Mouse (Mus musculus): ENCODE results near the gene Msh4. TPM values are rescaled to one million over a fixed set of nuclear protein-coding genes. Genes with fewer than 3 reads are reported as not detected.

Msh4 gene
- polyA plus RNA-seq (2014; fragmentation: Nextera tagmentation; extraction: Ambion mirVana) = 0.32 TPM in 1 of 2 replicates, not detected in the other

GRCm38 (mm10) chr3:153906136-153906871, at the start of gene Msh4:
Gene Msh4, minus strand, starts transcription at chr3:153906138.
- Histone ChIP-seq H3K27me3 (ENCODE audit: control insufficient read depth, insufficient read depth, low read length) (no peaks in the 10 kb centered on the region), H3K36me3 (replicated peaks; ENCODE audit: control insufficient read depth, insufficient read depth) (peaks cover 80% of the 10 kb centered on the region), H3K4me2 (replicated peaks) (no peak within 1 kb of the TSS), H3K4me1 (replicated peaks; ENCODE audit: control insufficient read depth, insufficient read depth, low read length) (peaks cover 11% of the 10 kb centered on the region), H3K9me3 (ENCODE audit: control insufficient read depth, low read length) (no peaks in the 10 kb centered on the region), H3K4me3 (replicated peaks; ENCODE audit: low read length) (no peak within 1 kb of the TSS), H3K27ac (no peak within 1 kb of the TSS), H3K9ac (no peak within 1 kb of the TSS)
- WGBS = 85% methylated on average over 9 of the region's 9 CpGs
- DNase-seq (ENCODE audit: low spot score) (no peak), ATAC-seq (ENCODE audit: low FRiP score) (no peak)

DNA sequence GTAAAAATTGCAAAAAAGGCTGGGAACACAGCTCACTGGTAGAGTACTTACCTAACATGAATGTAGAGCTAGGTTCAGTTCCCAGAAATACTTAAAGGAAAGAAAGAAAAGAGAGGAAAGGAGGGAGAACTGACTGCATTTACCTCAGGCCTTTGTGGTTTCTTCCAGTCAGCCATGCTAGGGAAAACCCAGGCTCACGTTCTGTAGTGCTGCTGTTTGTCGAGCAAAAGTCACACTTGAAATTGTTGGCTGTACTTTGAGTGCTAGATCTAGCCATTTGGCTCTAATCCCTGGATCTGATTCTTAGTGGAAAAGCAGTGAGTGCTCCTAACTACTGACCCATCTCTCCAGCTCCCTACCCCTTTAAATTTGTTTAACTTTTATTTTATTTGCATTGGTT, 42.2 kb upstream of the Msh4 start:
- no peak for DNase-seq (ENCODE audit: low spot score)
- no peaks in the 10 kb centered on the region for H3K9me3 ChIP-seq (ENCODE audit: control insufficient read depth, low read length)
- H3K27me3 ChIP-seq (ENCODE audit: control insufficient read depth, insufficient read depth, low read length) = no peaks in the 10 kb centered on the region
- no peak for ATAC-seq (ENCODE audit: low FRiP score)
- H3K36me3 ChIP-seq (replicated peaks; ENCODE audit: control insufficient read depth, insufficient read depth) = no peaks in the 10 kb centered on the region
- no peak overlapping the region for H3K27ac ChIP-seq
- 0 out of 2 replicates have a peak, but pooled peaks cover 9% of the 10 kb centered on the region for H3K4me1 ChIP-seq (replicated peaks; ENCODE audit: control insufficient read depth, insufficient read depth, low read length)
- H3K9ac ChIP-seq = no peak overlapping the region
- 88% methylated on average over 2 of the region's 2 CpGs for WGBS
- H3K4me2 ChIP-seq (replicated peaks) = no peak overlapping the region
- H3K4me3 ChIP-seq (replicated peaks; ENCODE audit: low read length) = no peak overlapping the region

GRCm38 (mm10) chr3:153947271-153947670, 41.3 kb upstream of the Msh4 start:
- WGBS = 77% methylated on average over 4 of the region's 4 CpGs
- ATAC-seq (ENCODE audit: low FRiP score) = no peak

GRCm38 (mm10) chr3:153944335-153944990, 38.5 kb upstream of the Msh4 start, which contains the start of gene Acadm:
Gene Acadm, minus strand, starts transcription at chr3:153944632.
- DNase-seq (ENCODE audit: low spot score) (peak; percentile 93), ATAC-seq (ENCODE audit: low FRiP score) (peak; percentile 96)
- Histone ChIP-seq H3K36me3 (replicated peaks; ENCODE audit: control insufficient read depth, insufficient read depth) (peaks cover 2% of the 10 kb centered on the region; the same call in 1 of the 2 replicates), H3K27ac (peak within 1 kb of the TSS; percentile 81), H3K4me1 (replicated peaks; ENCODE audit: control insufficient read depth, insufficient read depth, low read length) (0 out of 2 replicates have a peak, but pooled peaks cover 11% of the 10 kb centered on the region), H3K9me3 (ENCODE audit: control insufficient read depth, low read length) (no peaks in the 10 kb centered on the region), H3K27me3 (ENCODE audit: control insufficient read depth, insufficient read depth, low read length) (no peaks in the 10 kb centered on the region), H3K4me3 (replicated peaks; ENCODE audit: low read length) (peak within 1 kb of the TSS; percentile 67), H3K4me2 (replicated peaks) (peak within 1 kb of the TSS; percentile 74), H3K9ac (peak within 1 kb of the TSS; percentile 68)
- under 1% methylated on average over 40 of the region's 41 CpGs for WGBS

More at GRCm38 (mm10) chr3:153947271-153947670, 41.3 kb upstream of the Msh4 start:
- no peak overlapping the region for H3K9ac ChIP-seq
- 0 out of 2 replicates have a peak, but pooled peaks cover 11% of the 10 kb centered on the region for H3K4me1 ChIP-seq (replicated peaks; ENCODE audit: control insufficient read depth, insufficient read depth, low read length)
- H3K4me3 ChIP-seq (replicated peaks; ENCODE audit: low read length) = no peak overlapping the region
- no peak overlapping the region for H3K27ac ChIP-seq
- DNase-seq (ENCODE audit: low spot score) = no peak
- no peaks in the 10 kb centered on the region for H3K36me3 ChIP-seq (replicated peaks; ENCODE audit: control insufficient read depth, insufficient read depth)
- no peaks in the 10 kb centered on the region for H3K9me3 ChIP-seq (ENCODE audit: control insufficient read depth, low read length)
- H3K27me3 ChIP-seq (ENCODE audit: control insufficient read depth, insufficient read depth, low read length) = no peaks in the 10 kb centered on the region
- H3K4me2 ChIP-seq (replicated peaks) = no peak overlapping the region

GRCm38 (mm10) chr3:153943901-153944334, 38.0 kb upstream of the Msh4 start:
- H3K4me3 ChIP-seq (replicated peaks; ENCODE audit: low read length) = peak overlapping the region; percentile 67
- peak overlapping the region; percentile 81 for H3K27ac ChIP-seq
- H3K4me1 ChIP-seq (replicated peaks; ENCODE audit: control insufficient read depth, insufficient read depth, low read length) = 0 out of 2 replicates have a peak, but pooled peaks cover 11% of the 10 kb centered on the region
- H3K36me3 ChIP-seq (replicated peaks; ENCODE audit: control insufficient read depth, insufficient read depth) = peaks cover 4% of the 10 kb centered on the region; the same call in 1 of the 2 replicates
- H3K9me3 ChIP-seq (ENCODE audit: control insufficient read depth, low read length) = no peaks in the 10 kb centered on the region
- H3K27me3 ChIP-seq (ENCODE audit: control insufficient read depth, insufficient read depth, low read length) = no peaks in the 10 kb centered on the region
- ATAC-seq (ENCODE audit: low FRiP score) = peak; percentile 49
- 0% methylated on average over 19 of the region's 19 CpGs for WGBS
- DNase-seq (ENCODE audit: low spot score) = no peak
- H3K9ac ChIP-seq = peak overlapping the region; percentile 68
- H3K4me2 ChIP-seq (replicated peaks) = peak overlapping the region; percentile 74

DNA sequence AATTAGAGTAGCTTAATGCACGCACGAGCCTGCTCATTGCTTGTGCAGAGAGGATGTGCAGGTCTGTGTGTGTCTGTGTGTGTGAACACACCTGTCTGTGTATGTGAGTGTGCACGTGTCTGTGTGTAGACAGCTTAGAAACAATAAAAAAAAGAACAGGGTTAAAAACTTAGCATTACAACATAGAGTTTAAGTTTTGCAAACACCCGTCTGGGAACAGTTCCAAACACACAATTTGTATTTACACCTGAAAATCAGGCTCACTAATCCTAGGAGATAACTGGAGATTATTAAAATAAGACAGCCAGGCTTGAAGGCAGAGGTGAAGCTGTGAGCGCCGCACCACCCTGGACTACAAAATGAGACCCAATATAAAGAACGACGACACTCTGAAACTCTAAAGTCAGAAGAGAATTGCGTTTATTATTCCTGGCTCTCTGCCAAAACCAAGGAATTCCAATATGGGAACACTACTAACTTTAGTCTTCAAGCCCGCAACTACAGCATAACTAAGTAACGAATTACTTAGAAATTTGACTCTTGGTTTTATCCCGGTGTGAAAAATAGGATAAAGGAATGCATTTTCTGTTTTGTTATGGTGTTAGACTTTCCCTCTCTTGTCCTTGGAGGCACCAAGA, 37.2 kb upstream of the Msh4 start:
- ATAC-seq (ENCODE audit: low FRiP score) (no peak), DNase-seq (ENCODE audit: low spot score) (peak; percentile 59)
- H3K9me3 ChIP-seq (ENCODE audit: control insufficient read depth, low read length) = no peaks in the 10 kb centered on the region
- H3K9ac ChIP-seq = no peak overlapping the region
- peak overlapping the region; percentile 74 for H3K4me2 ChIP-seq (replicated peaks)
- peak overlapping the region; percentile 67 for H3K4me3 ChIP-seq (replicated peaks; ENCODE audit: low read length)
- H3K36me3 ChIP-seq (replicated peaks; ENCODE audit: control insufficient read depth, insufficient read depth) = peaks cover 9% of the 10 kb centered on the region; the same call in 1 of the 2 replicates
- no peaks in the 10 kb centered on the region for H3K27me3 ChIP-seq (ENCODE audit: control insufficient read depth, insufficient read depth, low read length)
- WGBS = 34% methylated on average over 12 of the region's 12 CpGs
- H3K4me1 ChIP-seq (replicated peaks; ENCODE audit: control insufficient read depth, insufficient read depth, low read length) = 0 out of 2 replicates have a peak, but pooled peaks cover 11% of the 10 kb centered on the region
- H3K27ac ChIP-seq = no peak overlapping the region

- DNase-seq (ENCODE audit: low spot score) = no peak
- peaks cover 16% of the 10 kb centered on the region; the same call in 1 of the 2 replicates for H3K36me3 ChIP-seq (replicated peaks; ENCODE audit: control insufficient read depth, insufficient read depth)
- no peak for ATAC-seq (ENCODE audit: low FRiP score)
- no peak overlapping the region for H3K27ac ChIP-seq
- H3K4me3 ChIP-seq (replicated peaks; ENCODE audit: low read length) = no peak overlapping the region
- 0 out of 2 replicates have a peak, but pooled peaks cover 11% of the 10 kb centered on the region for H3K4me1 ChIP-seq (replicated peaks; ENCODE audit: control insufficient read depth, insufficient read depth, low read length)
- WGBS = 97% methylated on average over 13 of the region's 13 CpGs
- H3K27me3 ChIP-seq (ENCODE audit: control insufficient read depth, insufficient read depth, low read length) = no peaks in the 10 kb centered on the region
- H3K4me2 ChIP-seq (replicated peaks) = no peak overlapping the region
- no peak overlapping the region for H3K9ac ChIP-seq
- H3K9me3 ChIP-seq (ENCODE audit: control insufficient read depth, low read length) = no peaks in the 10 kb centered on the region
Observed at GRCm38 (mm10) chr3:153941613-153942012, 35.7 kb upstream of the Msh4 start.

DNA sequence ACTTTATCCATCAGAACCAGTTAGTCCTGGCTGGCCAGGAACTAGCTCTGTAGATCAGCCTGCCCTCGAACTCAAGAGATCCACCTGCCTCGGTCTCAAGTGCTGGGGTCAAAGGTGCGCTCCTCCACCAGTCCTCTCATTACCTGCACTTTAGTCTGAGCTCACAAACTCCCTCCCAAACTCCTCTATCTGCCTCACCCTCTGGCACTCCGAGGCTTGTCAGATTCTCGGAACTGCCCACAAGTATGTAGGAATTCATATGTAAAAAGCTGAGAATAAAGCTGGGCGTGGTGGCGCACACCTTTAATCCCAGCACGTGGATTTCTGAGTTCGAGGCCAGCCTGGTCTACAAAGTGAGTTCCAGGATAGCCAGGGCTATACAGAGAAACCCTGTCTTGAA, 34.5 kb upstream of the Msh4 start:
- no peaks in the 10 kb centered on the region for H3K27me3 ChIP-seq (ENCODE audit: control insufficient read depth, insufficient read depth, low read length)
- H3K4me3 ChIP-seq (replicated peaks; ENCODE audit: low read length) = no peak overlapping the region
- 95% methylated on average over 9 of the region's 9 CpGs for WGBS

GRCm38 (mm10) chr3:153940021-153940420, 34.1 kb upstream of the Msh4 start:
- no peaks in the 10 kb centered on the region for H3K27me3 ChIP-seq (ENCODE audit: control insufficient read depth, insufficient read depth, low read length)
- H3K4me2 ChIP-seq (replicated peaks) = no peak overlapping the region
- 0 out of 2 replicates have a peak, but pooled peaks cover 7% of the 10 kb centered on the region for H3K4me1 ChIP-seq (replicated peaks; ENCODE audit: control insufficient read depth, insufficient read depth, low read length)
- no peak overlapping the region for H3K4me3 ChIP-seq (replicated peaks; ENCODE audit: low read length)
- DNase-seq (ENCODE audit: low spot score) = no peak
- 81% methylated on average over 8 of the region's 8 CpGs for WGBS
- H3K27ac ChIP-seq = no peak overlapping the region
- no peak for ATAC-seq (ENCODE audit: low FRiP score)
- H3K9me3 ChIP-seq (ENCODE audit: control insufficient read depth, low read length) = no peaks in the 10 kb centered on the region
- no peak overlapping the region for H3K9ac ChIP-seq
- peaks cover 29% of the 10 kb centered on the region for H3K36me3 ChIP-seq (replicated peaks; ENCODE audit: control insufficient read depth, insufficient read depth)

More for the DNA sequence above, 34.5 kb upstream of the Msh4 start:
- Histone ChIP-seq H3K36me3 (replicated peaks; ENCODE audit: control insufficient read depth, insufficient read depth) (peaks cover 25% of the 10 kb centered on the region; the same call in 1 of the 2 replicates), H3K27ac (no peak overlapping the region), H3K9ac (no peak overlapping the region), H3K4me1 (replicated peaks; ENCODE audit: control insufficient read depth, insufficient read depth, low read length) (0 out of 2 replicates have a peak, but pooled peaks cover 11% of the 10 kb centered on the region), H3K4me2 (replicated peaks) (no peak overlapping the region), H3K9me3 (ENCODE audit: control insufficient read depth, low read length) (no peaks in the 10 kb centered on the region)
- DNase-seq (ENCODE audit: low spot score) (no peak), ATAC-seq (ENCODE audit: low FRiP score) (no peak)
